Mouse (Mus musculus) liver, adult (tissue): Measurements from ENCODE around the gene Hoxb2.

Experiments used
- GATA4 ChIP-seq: IDR thresholded peaks from 2 replicates; pipeline ENCODE4 v1.6.1; 2014; ENCODE audit warnings: mild to moderate bottlenecking, low read length; ENCODE audit not compliant: insufficient replicate concordance

The Hoxb2 gene

GRCm38 (mm10) chr11:96323154-96323553 is 27.2 kb upstream of the Hoxb2 start, which contains the start of gene Hoxb3:
Gene Hoxb3 (plus strand): TSS chr11:96323326.
- no peak for TF ChIP-seq GATA4

GRCm38 (mm10) chr11:96324125-96324524 is 26.2 kb upstream of the Hoxb2 start:
- peak; percentile 62; the same call in 1 of the 2 replicates for TF ChIP-seq GATA4

- no peak for TF ChIP-seq GATA4
These were observed 25.4 kb upstream of the Hoxb2 start for GRCm38 (mm10) chr11:96324965-96325364.

GRCm38 (mm10) chr11:96325747-96326212 is 24.5 kb upstream of the Hoxb2 start:
- TF ChIP-seq GATA4: no peak

- no peak for TF ChIP-seq GATA4
These were observed 23.6 kb upstream of the Hoxb2 start for GRCm38 (mm10) chr11:96326705-96327104.

- no peak for TF ChIP-seq GATA4
These were observed 23.2 kb upstream of the Hoxb2 start for GRCm38 (mm10) chr11:96327122-96327521.

GRCm38 (mm10) chr11:96327750-96328149 is 22.6 kb upstream of the Hoxb2 start:
- no peak for TF ChIP-seq GATA4

GRCm38 (mm10) chr11:96328605-96329004 is 21.7 kb upstream of the Hoxb2 start:
- no peak for TF ChIP-seq GATA4

GRCm38 (mm10) chr11:96332105-96332504 is 18.2 kb upstream of the Hoxb2 start:
- TF ChIP-seq GATA4: no peak

- no peak for TF ChIP-seq GATA4
These were observed 17.7 kb upstream of the Hoxb2 start for GRCm38 (mm10) chr11:96332618-96333032.

GRCm38 (mm10) chr11:96333241-96334001 is 16.9 kb upstream of the Hoxb2 start:
- TF ChIP-seq GATA4: no peak

- TF ChIP-seq GATA4: no peak
These were observed 16.3 kb upstream of the Hoxb2 start for GRCm38 (mm10) chr11:96334002-96334364.

- no peak for TF ChIP-seq GATA4
These were observed 15.3 kb upstream of the Hoxb2 start for GRCm38 (mm10) chr11:96334998-96335397.

- TF ChIP-seq GATA4: no peak
These were observed 13.7 kb upstream of the Hoxb2 start for GRCm38 (mm10) chr11:96336597-96336996.

GRCm38 (mm10) chr11:96337026-96337425 is 13.3 kb upstream of the Hoxb2 start:
- no peak for TF ChIP-seq GATA4

GRCm38 (mm10) chr11:96338957-96339855 is 11.1 kb upstream of the Hoxb2 start:
- TF ChIP-seq GATA4: peak; percentile 81
